Comparison of ENCODE assay signal across 7 mouse cellular contexts in the genomic region with DNA sequence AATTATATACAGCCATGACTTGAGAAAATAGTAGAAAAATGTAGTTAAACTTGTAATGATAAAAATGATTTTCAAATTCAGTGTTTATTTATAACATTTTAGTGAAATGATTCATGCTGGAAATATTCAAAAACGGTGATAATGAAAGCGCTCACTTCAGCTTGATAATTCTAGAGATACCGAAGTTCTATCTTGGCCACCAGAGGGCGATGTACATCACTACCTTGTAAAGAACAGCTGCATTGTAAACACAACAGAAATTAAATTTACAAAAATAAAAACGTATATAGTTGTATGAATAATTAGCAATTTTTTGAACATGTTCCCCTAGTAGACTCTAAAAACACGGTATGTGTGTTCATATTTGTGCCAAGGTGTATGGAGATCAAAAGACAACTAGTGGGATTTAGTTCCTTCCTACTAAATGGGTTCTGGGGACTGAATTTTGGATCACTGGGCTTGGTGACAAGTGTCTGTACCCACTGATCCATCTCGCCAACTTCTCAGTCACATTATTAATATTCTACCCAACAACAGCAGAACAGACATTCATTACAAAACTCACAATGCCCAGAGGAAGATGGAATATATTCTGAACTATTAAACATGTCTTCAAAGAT.
DNase-seq lines count a peak whose midpoint lies in the region; ATAC-seq lines count a peak whose summit lies in the region.

No protein-coding gene starts in this region.

- WGBS in hindbrain, embryonic 13.5 days, result 25% methylated on average over 7 of the region's 7 CpGs

- H3K27me3 ChIP-seq in hindbrain, embryonic 13.5 days, result no peaks in the 10 kb centered on the region

- no peak overlapping the region for H3K27ac ChIP-seq in hindbrain, embryonic 13.5 days

- H3K4me2 ChIP-seq in hindbrain, embryonic 13.5 days, result no peak overlapping the region

- H3K4me1 ChIP-seq in hindbrain, embryonic 13.5 days (replicated peaks), result no peaks in the 10 kb centered on the region

- H3K36me3 ChIP-seq in hindbrain, embryonic 13.5 days, result no peaks in the 10 kb centered on the region

- H3K9me3 ChIP-seq in hindbrain, embryonic 13.5 days, result no peaks in the 10 kb centered on the region

- no peak overlapping the region for H3K9ac ChIP-seq in hindbrain, embryonic 13.5 days

- H3K4me3 ChIP-seq in hindbrain, embryonic 13.5 days, result no peak overlapping the region

- intact Hi-C loops in left cerebral cortex, postnatal 25 days (cut with DNase I), result loop anchor here (1.0 to 10.0 kb wide), 4 partner anchors 123 to 459 kb away; no protein-coding TSS in a partner anchor

- ATAC-seq in hindbrain, embryonic 13.5 days (ENCODE audit: low FRiP score), result 0 out of 2 replicates have a peak, but pooled peaks have one; percentile 52

- DNase-seq in urinary bladder, adult 18-20 months (ENCODE audit: low spot score in 2 of 2), result peak; percentile 3 to 4
- no peak for DNase-seq in urinary bladder, postnatal 4 days (ENCODE audit: low spot score in 2 of 2)
- DNase-seq in adrenal gland, postnatal 36 days, result peak; percentile 45 to 69
- DNase-seq in embryo, embryonic 11.5 days (ENCODE audit: low read depth, low spot score), result peak; percentile 37
- DNase-seq in left cerebral cortex, postnatal 25 days (ENCODE audit: low spot score in 2 of 2), result peak; percentile 63 to 75
- DNase-seq in right cerebral cortex, adult 18-20 months, result peak; percentile 66

Comparison
In these comparisons a context has a peak if more than half of its experiments do, and no peak if none do; other contexts are left out.
1. DNase-seq: peak in urinary bladder, adult 18-20 months (2 of 2), adrenal gland, postnatal 36 days (2 of 2), embryo, embryonic 11.5 days (single experiment), left cerebral cortex, postnatal 25 days (2 of 2) and right cerebral cortex, adult 18-20 months (single experiment); none in urinary bladder, postnatal 4 days (0 of 2).